Mouse (Mus musculus): ENCODE results near the gene Fut2. TPM values are rescaled to one million over a fixed set of nuclear protein-coding genes. Genes with fewer than 3 reads are reported as not detected.

Gene Fut2
- polyA plus RNA-seq, 1 experiment = not detected

GRCm38 (mm10) chr7:45640191-45640957 lies 25.8 kb downstream of the Fut2 start:
- Histone ChIP-seq H3K4me1 (ENCODE audit: control insufficient read depth, insufficient read depth, low read length) (no peaks in the 10 kb centered on the region), H3K27ac (ENCODE audit: insufficient read depth, low read length) (no peak overlapping the region), H3K4me3 (ENCODE audit: insufficient read depth, low read length) (no peak overlapping the region)
- TF ChIP-seq POLR2A (IDR thresholded peaks at IDR 0.05; ENCODE audit: low read depth, low read length) (no peak), CTCF (IDR thresholded peaks at IDR 0.05; ENCODE audit: borderline replicate concordance, insufficient read depth, low read length) (no peak)

GRCm38 (mm10) chr7:45639561-45640027 lies 26.6 kb downstream of the Fut2 start, which contains the start of gene Mamstr:
Gene Mamstr, plus strand, starts transcription at chr7:45639977.
- Histone ChIP-seq H3K4me1 (ENCODE audit: control insufficient read depth, insufficient read depth, low read length) (no peaks in the 10 kb centered on the region), H3K4me3 (ENCODE audit: insufficient read depth, low read length) (no peak within 1 kb of the TSS), H3K27ac (ENCODE audit: insufficient read depth, low read length) (no peak within 1 kb of the TSS)
- TF ChIP-seq CTCF (IDR thresholded peaks at IDR 0.05; ENCODE audit: borderline replicate concordance, insufficient read depth, low read length) (no peak), POLR2A (IDR thresholded peaks at IDR 0.05; ENCODE audit: low read depth, low read length) (no peak)

- TF ChIP-seq CTCF (IDR thresholded peaks at IDR 0.05; ENCODE audit: borderline replicate concordance, insufficient read depth, low read length) (no peak), POLR2A (IDR thresholded peaks at IDR 0.05; ENCODE audit: low read depth, low read length) (peak; percentile 85)
- Histone ChIP-seq H3K27ac (ENCODE audit: insufficient read depth, low read length) (no peak overlapping the region), H3K4me3 (ENCODE audit: insufficient read depth, low read length) (peak overlapping the region; percentile 30), H3K4me1 (ENCODE audit: control insufficient read depth, insufficient read depth, low read length) (no peaks in the 10 kb centered on the region)
These were observed 27.4 kb downstream of the Fut2 start for GRCm38 (mm10) chr7:45638623-45639401.

- no peak for TF ChIP-seq CTCF (IDR thresholded peaks at IDR 0.05; ENCODE audit: borderline replicate concordance, insufficient read depth, low read length)
- no peak for TF ChIP-seq POLR2A (IDR thresholded peaks at IDR 0.05; ENCODE audit: low read depth, low read length)
- no peak overlapping the region for H3K4me3 ChIP-seq (ENCODE audit: insufficient read depth, low read length)
- no peak overlapping the region for H3K27ac ChIP-seq (ENCODE audit: insufficient read depth, low read length)
- H3K4me1 ChIP-seq (ENCODE audit: control insufficient read depth, insufficient read depth, low read length) = no peaks in the 10 kb centered on the region
These were observed 28.5 kb downstream of the Fut2 start for GRCm38 (mm10) chr7:45637710-45638109.

DNA sequence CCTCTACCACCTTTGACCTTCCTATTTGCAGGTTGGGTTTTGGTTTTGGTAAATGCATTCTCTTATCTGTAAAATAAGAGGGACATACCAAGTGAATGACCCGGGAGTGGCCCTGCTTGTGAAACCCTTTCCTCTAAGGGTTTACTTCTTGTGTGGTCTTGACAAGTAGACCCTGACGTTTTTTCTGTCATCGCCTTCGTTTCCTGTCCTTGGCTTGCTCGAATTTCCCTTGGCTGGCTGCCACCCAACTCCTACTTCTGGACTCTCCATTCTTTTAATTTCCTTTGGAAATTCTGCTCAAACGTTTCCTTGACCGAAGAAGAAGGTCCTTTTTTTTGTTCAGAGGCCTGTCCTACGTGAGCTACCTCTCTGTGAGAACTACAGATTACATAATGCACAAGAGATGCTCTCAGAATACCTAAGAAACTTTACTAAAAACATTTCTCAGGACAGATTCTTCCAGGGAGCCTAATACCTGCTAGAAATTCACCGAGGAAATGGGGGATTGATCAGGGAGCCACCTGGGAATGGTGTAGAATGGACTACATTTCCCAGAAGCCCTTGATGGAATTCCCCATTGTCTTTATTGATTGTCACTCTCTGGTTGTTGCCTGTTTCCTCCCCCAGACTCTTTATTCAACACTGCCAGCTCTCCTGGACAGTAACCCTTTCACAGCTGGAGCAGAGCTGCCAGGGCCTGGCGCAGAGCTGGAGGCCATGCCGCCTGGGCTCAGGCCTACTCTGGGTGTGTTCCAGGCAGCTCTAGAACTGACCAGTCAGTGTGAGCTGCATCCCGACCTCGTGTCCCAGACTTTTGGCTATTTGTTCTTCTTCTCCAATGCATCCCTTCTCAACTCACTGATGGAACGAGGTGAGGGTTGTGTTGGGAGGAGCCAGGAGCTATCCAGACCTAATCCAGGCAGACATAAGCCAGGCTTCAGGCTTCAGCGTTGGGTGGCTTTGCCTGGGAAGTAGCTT lies 30.2 kb downstream of the Fut2 start:
- H3K4me3 ChIP-seq (ENCODE audit: insufficient read depth, low read length) = no peak overlapping the region
- TF ChIP-seq CTCF (IDR thresholded peaks at IDR 0.05; ENCODE audit: borderline replicate concordance, insufficient read depth, low read length) (no peak), POLR2A (IDR thresholded peaks at IDR 0.05; ENCODE audit: low read depth, low read length) (no peak)
- no peaks in the 10 kb centered on the region for H3K4me1 ChIP-seq (ENCODE audit: control insufficient read depth, insufficient read depth, low read length)
- H3K27ac ChIP-seq (ENCODE audit: insufficient read depth, low read length) = no peak overlapping the region

DNA sequence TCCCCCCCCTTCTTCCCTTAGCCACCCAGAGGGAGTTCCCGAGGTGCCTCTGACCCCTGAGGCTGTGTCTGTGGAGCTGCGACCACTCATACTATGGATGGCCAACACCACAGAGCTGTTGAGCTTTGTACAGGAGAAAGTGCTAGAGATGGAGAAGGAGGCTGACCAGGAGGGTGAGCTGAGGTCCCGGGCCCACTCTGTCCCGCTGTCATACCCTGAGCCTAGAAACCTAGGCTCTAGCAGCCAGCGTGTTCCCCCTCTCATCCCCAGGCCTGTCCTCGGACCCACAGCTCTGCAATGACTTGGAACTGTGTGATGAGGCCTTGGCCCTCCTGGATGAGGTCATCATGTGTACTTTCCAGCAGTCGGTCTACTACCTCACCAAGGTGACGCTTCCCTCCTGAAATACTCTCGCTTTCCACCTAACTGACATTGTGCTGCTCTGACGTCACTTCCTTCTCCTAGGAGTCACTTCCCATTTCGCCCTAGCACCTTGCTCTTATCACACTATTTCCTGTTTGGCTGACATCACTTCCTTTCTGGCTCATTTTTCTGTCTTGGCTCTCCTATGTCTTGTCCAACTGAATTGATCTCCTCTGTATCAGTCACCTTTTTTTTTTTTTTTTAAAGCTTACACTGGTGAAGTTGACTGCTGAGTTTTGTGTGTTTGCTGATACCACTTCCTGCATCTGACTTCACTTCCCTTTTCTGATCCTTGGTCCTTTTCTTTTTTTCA lies 31.1 kb downstream of the Fut2 start:
- TF ChIP-seq CTCF (IDR thresholded peaks at IDR 0.05; ENCODE audit: borderline replicate concordance, insufficient read depth, low read length) (no peak), POLR2A (IDR thresholded peaks at IDR 0.05; ENCODE audit: low read depth, low read length) (no peak)
- no peaks in the 10 kb centered on the region for H3K4me1 ChIP-seq (ENCODE audit: control insufficient read depth, insufficient read depth, low read length)
- H3K4me3 ChIP-seq (ENCODE audit: insufficient read depth, low read length) = no peak overlapping the region
- no peak overlapping the region for H3K27ac ChIP-seq (ENCODE audit: insufficient read depth, low read length)

- TF ChIP-seq CTCF (IDR thresholded peaks at IDR 0.05; ENCODE audit: borderline replicate concordance, insufficient read depth, low read length) (0 out of 2 replicates have a peak, but pooled peaks have one; percentile 5), POLR2A (IDR thresholded peaks at IDR 0.05; ENCODE audit: low read depth, low read length) (no peak)
- H3K4me1 ChIP-seq (ENCODE audit: control insufficient read depth, insufficient read depth, low read length) = no peaks in the 10 kb centered on the region
- H3K27ac ChIP-seq (ENCODE audit: insufficient read depth, low read length) = no peak overlapping the region
- H3K4me3 ChIP-seq (ENCODE audit: insufficient read depth, low read length) = no peak overlapping the region
These were observed 33.7 kb downstream of the Fut2 start for GRCm38 (mm10) chr7:45632499-45632898.

- no peak overlapping the region for H3K27ac ChIP-seq (ENCODE audit: insufficient read depth, low read length)
- H3K4me3 ChIP-seq (ENCODE audit: insufficient read depth, low read length) = no peak overlapping the region
- TF ChIP-seq CTCF (IDR thresholded peaks at IDR 0.05; ENCODE audit: borderline replicate concordance, insufficient read depth, low read length) (no peak), POLR2A (IDR thresholded peaks at IDR 0.05; ENCODE audit: low read depth, low read length) (no peak)
- H3K4me1 ChIP-seq (ENCODE audit: control insufficient read depth, insufficient read depth, low read length) = no peaks in the 10 kb centered on the region
These were observed 35.9 kb downstream of the Fut2 start for GRCm38 (mm10) chr7:45630064-45630907.
